Comparison of ENCODE assay signal across 8 mouse cellular contexts in the genomic region with DNA sequence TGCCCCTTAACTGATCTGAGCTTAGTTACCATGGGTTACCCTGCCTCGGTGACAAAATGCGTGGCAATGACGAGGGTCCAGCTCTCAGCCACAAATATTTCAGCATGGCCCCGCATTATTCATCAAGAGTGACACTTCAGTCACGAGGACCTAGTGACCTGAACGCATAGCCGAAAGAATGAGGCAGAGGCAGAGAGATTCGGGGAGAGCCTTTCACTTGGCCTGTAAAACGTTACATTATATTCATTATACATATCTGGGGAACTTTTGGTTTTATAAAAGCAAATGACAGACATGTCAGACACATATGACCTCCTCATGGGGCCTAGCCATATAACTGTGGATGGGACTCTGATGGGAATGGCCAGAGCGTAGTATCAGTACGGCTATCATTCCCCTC. TPM values are rescaled to one million over a fixed set of nuclear protein-coding genes. Genes with fewer than 3 reads are reported as not detected.
DNase-seq lines count a peak whose midpoint lies in the region; ATAC-seq and TF ChIP-seq lines count a peak whose summit lies in the region.

Crhbp (minus strand) TSS at position 101 of the 400 bp plus-strand sequence.

- TF ChIP-seq CTCF in kidney, postnatal 0 days (IDR thresholded peaks at IDR 0.05; ENCODE audit: low read depth) = no peak
- no peak for TF ChIP-seq CTCF in midbrain, postnatal 0 days (IDR thresholded peaks at IDR 0.05)

- ATAC-seq in kidney, postnatal 0 days (replicated peaks; ENCODE audit: low FRiP score, low read depth) = no peak
- ATAC-seq in embryonic facial prominence, embryonic 14.5 days (ENCODE audit: low read depth) = no peak
- no peak for ATAC-seq in midbrain, postnatal 0 days (ENCODE audit: low FRiP score)

- H3K27ac ChIP-seq in kidney, postnatal 0 days = no peak within 1 kb of the TSS
- no peak within 1 kb of the TSS for H3K27ac ChIP-seq in embryonic facial prominence, embryonic 14.5 days (replicated peaks; ENCODE audit: low read depth, low read length)
- H3K27ac ChIP-seq in midbrain, postnatal 0 days (ENCODE audit: low read depth, low read length) = no peak within 1 kb of the TSS

- H3K4me2 ChIP-seq in kidney, postnatal 0 days (ENCODE audit: low read length) = peak within 1 kb of the TSS; percentile 81
- peak within 1 kb of the TSS; percentile 89 for H3K4me2 ChIP-seq in embryonic facial prominence, embryonic 14.5 days (ENCODE audit: low read depth, low read length)
- H3K4me2 ChIP-seq in midbrain, postnatal 0 days (ENCODE audit: low read depth, low read length, poor library complexity, severe bottlenecking) = peak within 1 kb of the TSS; percentile 94

- peaks cover 11% of the 10 kb centered on the region; the same call in 1 of the 2 replicates for H3K4me1 ChIP-seq in kidney, postnatal 0 days (replicated peaks; ENCODE audit: insufficient read depth, low read length)
- peaks cover 12% of the 10 kb centered on the region for H3K4me1 ChIP-seq in embryonic facial prominence, embryonic 14.5 days (ENCODE audit: control insufficient read depth, insufficient read depth, low read length)
- H3K4me1 ChIP-seq in midbrain, postnatal 0 days (ENCODE audit: insufficient read depth, low read length) = 0 out of 2 replicates have a peak, but pooled peaks cover 3% of the 10 kb centered on the region

- DNase-seq in kidney, postnatal 0 days (ENCODE audit: low spot score) = no peak
- DNase-seq in kidney, postnatal 10 days = no peak
- DNase-seq in embryonic facial prominence, embryonic 14.5 days (ENCODE audit: low spot score) = no peak
- DNase-seq in layer of hippocampus, postnatal 10 days (ENCODE audit: low spot score in 2 of 2) = no peak
- DNase-seq in midbrain, postnatal 0 days (ENCODE audit: low spot score) = no peak
- DNase-seq in adrenal gland, postnatal 25 days = no peak
- no peak for DNase-seq in cerebellum, postnatal 25 days
- DNase-seq in heart, postnatal 14 days = no peak

- H3K36me3 ChIP-seq in kidney, postnatal 0 days (ENCODE audit: insufficient read depth, low read length) = no peaks in the 10 kb centered on the region
- H3K36me3 ChIP-seq in embryonic facial prominence, embryonic 14.5 days (ENCODE audit: control insufficient read depth, insufficient read depth, low read length) = no peaks in the 10 kb centered on the region
- H3K36me3 ChIP-seq in midbrain, postnatal 0 days (ENCODE audit: insufficient read depth, low read length) = no peaks in the 10 kb centered on the region

- 62% methylated on average over 11 of the region's 11 CpGs for WGBS in kidney, postnatal 0 days
- WGBS in embryonic facial prominence, embryonic 14.5 days = 65% methylated on average over 11 of the region's 11 CpGs
- 51% methylated on average over 11 of the region's 11 CpGs for WGBS in midbrain, postnatal 0 days

- 0 out of 2 replicates have a peak within 1 kb of the TSS, but pooled peaks have one; percentile 38 for H3K9ac ChIP-seq in kidney, postnatal 0 days (ENCODE audit: low read depth, low read length)
- peak within 1 kb of the TSS; percentile 54 for H3K9ac ChIP-seq in embryonic facial prominence, embryonic 14.5 days (ENCODE audit: low read depth, low read length)
- peak within 1 kb of the TSS; percentile 51 for H3K9ac ChIP-seq in midbrain, postnatal 0 days (replicated peaks; ENCODE audit: low read length, poor library complexity, severe bottlenecking)

- H3K9me3 ChIP-seq in kidney, postnatal 0 days (replicated peaks; ENCODE audit: low read length) = no peaks in the 10 kb centered on the region
- H3K9me3 ChIP-seq in embryonic facial prominence, embryonic 14.5 days (ENCODE audit: control insufficient read depth, low read length) = no peaks in the 10 kb centered on the region
- no peaks in the 10 kb centered on the region for H3K9me3 ChIP-seq in midbrain, postnatal 0 days (ENCODE audit: low read length)

- H3K4me3 ChIP-seq in kidney, postnatal 0 days (replicated peaks; ENCODE audit: low read depth, low read length) = peak within 1 kb of the TSS; percentile 36
- H3K4me3 ChIP-seq in embryonic facial prominence, embryonic 14.5 days (ENCODE audit: low read depth, low read length) = peak within 1 kb of the TSS; percentile 43
- peak within 1 kb of the TSS; percentile 50 for H3K4me3 ChIP-seq in midbrain, postnatal 0 days (ENCODE audit: low read depth, low read length)

- H3K27me3 ChIP-seq in kidney, postnatal 0 days (ENCODE audit: insufficient read depth, low read length) = peaks cover 9% of the 10 kb centered on the region; the same call in 1 of the 2 replicates
- peaks cover 45% of the 10 kb centered on the region for H3K27me3 ChIP-seq in embryonic facial prominence, embryonic 14.5 days (replicated peaks; ENCODE audit: control insufficient read depth, insufficient read depth, low read length)
- no peaks in the 10 kb centered on the region for H3K27me3 ChIP-seq in midbrain, postnatal 0 days (ENCODE audit: insufficient read depth, low read length)

- intact Hi-C loops in heart, postnatal 14 days (cut with DNase I) = no loop called here

RNA-seq across cellular contexts. Expression of gene Crhbp, which starts in this region (rescaled TPM):
- 0.17 TPM in 1 of 2 replicates, not detected in the other for polyA plus RNA-seq in kidney, postnatal 0 days (2015; fragmentation: Nextera tagmentation; extraction: Ambion mirVana)
- 0.16 and 0.64 TPM in 2 replicates for polyA plus RNA-seq in embryonic facial prominence, embryonic 14.5 days (2014; fragmentation: Nextera tagmentation; extraction: Ambion mirVana)
- 10 to 100 TPM; 16.6 to 17.2 TPM for total RNA-seq in layer of hippocampus, postnatal 10 days (2021)
- total RNA-seq in midbrain, postnatal 0 days (2014; rRNA removed) = 3.7 and 7.7 TPM in 2 replicates
- polyA plus RNA-seq in midbrain, postnatal 0 days (2015; fragmentation: Nextera tagmentation; extraction: Ambion mirVana) = 5.2 and 6.7 TPM in 2 replicates
- total RNA-seq in adrenal gland, postnatal 25 days (2021) = not detected in 2 replicates
- total RNA-seq in heart, postnatal 14 days (2021) = not detected
